Mouse (Mus musculus): ENCODE results near the gene Olfr345.

Olfr345 gene

GRCm38 (mm10) chr2:36639741-36640140 is at the start of gene Olfr345:
Olfr345 (plus strand) TSS chr2:36640041.
- DNase-seq (ENCODE audit: low spot score in 2 of 2), result no peak

DNA sequence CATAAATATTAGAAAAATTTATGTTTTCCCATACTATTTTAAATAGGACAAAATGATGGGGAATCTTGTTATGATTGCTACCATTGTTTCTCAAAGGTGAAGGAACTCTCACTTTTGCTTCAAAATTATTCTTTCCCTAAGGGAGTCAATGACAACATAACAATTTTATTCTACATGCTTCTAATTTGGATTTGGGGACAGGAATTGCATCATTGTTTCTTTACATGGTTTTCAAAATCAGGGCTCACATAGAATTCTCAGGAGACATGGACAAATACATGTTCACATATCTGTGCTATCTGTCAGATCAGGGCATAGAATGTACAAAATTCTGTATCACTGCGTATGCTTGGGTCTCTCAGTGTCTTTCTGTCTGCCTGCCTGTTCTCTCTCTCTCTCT is 45.6 kb downstream of the Olfr345 start, which contains the start of gene Olfr346:
Gene Olfr346, plus strand, starts transcription at position 301 of the 400 bp plus-strand sequence.
- no peak for DNase-seq (ENCODE audit: low spot score in 2 of 2)
